Mouse (Mus musculus) left cerebral cortex, adult 11 months (tissue): Measurements from ENCODE around the gene Gm5849.
"Not testable (repeated sequence)": the region's sequence is repeated elsewhere in the genome, so short reads cannot be mapped to it uniquely, and the experiment has no call there.

Experiments used
- DNase-seq: peaks from one replicate; pipeline ENCODE4 v3.0.0; 2022; ENCODE audit warnings: low spot score

Gene Gm5849

GRCm38 (mm10) chr3:90777776-90778175 is at the start of gene Gm5849:
Gene Gm5849, minus strand, starts transcription at chr3:90777876.
- not testable (repeated sequence) for DNase-seq

- no peak for DNase-seq
These were observed 28.0 kb downstream of the Gm5849 start for GRCm38 (mm10) chr3:90749658-90750057.

GRCm38 (mm10) chr3:90726606-90727005 is 51.1 kb downstream of the Gm5849 start, which contains the start of gene Pglyrp4:
Gene Pglyrp4, plus strand, starts transcription at chr3:90726906.
- no peak for DNase-seq
